ENCODE assay signal across 7 mouse cellular contexts in the genomic region with DNA sequence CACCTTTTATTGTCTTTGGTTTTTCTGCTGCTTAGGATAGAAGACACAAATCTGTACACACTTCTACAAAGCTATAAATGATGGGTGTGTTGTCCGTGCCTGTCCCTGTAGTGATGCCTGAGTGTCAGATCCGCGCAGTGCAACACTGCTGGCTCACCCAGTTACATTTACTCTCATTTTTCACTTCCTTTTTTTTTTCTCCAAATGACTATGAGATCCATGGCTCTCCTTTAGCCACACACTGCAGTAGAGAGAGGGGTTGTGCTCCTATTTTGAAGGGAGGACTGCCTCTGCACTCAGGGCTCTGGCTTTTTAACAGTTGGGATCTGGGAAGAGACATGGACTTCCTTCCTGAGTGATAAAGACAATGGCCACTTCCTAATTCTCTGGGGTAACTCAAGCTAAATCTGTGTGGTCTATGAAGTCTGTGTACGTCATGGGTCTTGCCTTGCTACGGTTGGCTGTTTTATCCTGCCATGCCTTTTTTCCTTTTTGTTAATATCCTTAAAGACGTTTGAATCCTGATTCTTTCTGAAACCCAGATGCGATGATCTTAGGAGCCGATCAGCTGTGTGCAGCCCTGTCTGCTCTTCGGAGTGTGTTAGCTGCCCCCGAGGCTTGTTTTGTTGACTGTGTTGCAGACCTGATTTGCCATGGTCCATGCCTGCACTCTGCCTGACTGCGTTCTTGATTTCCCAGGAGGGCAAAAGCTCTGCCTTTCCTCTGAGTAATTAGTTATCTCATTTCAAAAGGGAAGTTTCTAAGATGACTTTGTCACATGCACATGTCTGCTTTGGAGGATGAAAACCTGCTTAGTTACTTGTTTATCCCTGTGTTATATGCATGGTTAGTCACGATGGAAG.
DNase-seq lines count a peak whose midpoint lies in the region; ATAC-seq lines count a peak whose summit lies in the region.

No protein-coding gene starts in this region.

- H3K4me3 ChIP-seq in limb, embryonic 12.5 days (replicated peaks) = no peak overlapping the region

- intact Hi-C loops in left cerebral cortex, postnatal 36 days (cut with DNase I) = no loop called here

- peak; percentile 46 to 51 for DNase-seq in spleen, postnatal 36 days (ENCODE audit: low spot score in 2 of 2)
- DNase-seq in spleen, postnatal 14 days (ENCODE audit: low spot score in 2 of 2) = no peak
- no peak for DNase-seq in adrenal gland, adult 18-20 months (ENCODE audit: low spot score in 2 of 2)
- no peak for DNase-seq in left cerebral cortex, postnatal 36 days (ENCODE audit: low spot score in 2 of 2)

- peak; percentile 88 for ATAC-seq in granulocyte monocyte progenitor cell, adult 5-6 weeks (replicated peaks; ENCODE audit: poor library complexity, severe bottlenecking)
- no peak for ATAC-seq in limb, embryonic 12.5 days (ENCODE audit: insufficient number of reproducible peaks, insufficient read depth, low FRiP score, low TSS enrichment, low read depth)
- ATAC-seq in inflammation-experienced regulatory T-cells, adult 6 months = no peak

- H3K9me3 ChIP-seq in limb, embryonic 12.5 days = no peaks in the 10 kb centered on the region

- no peaks in the 10 kb centered on the region for H3K27me3 ChIP-seq in limb, embryonic 12.5 days

- 69% methylated on average over 12 of the region's 12 CpGs for WGBS in limb, embryonic 12.5 days

- no peaks in the 10 kb centered on the region for H3K36me3 ChIP-seq in limb, embryonic 12.5 days

- H3K27ac ChIP-seq in limb, embryonic 12.5 days = peak overlapping the region; percentile 54; the same call in 1 of the 2 replicates

- peaks cover 54% of the 10 kb centered on the region for H3K4me1 ChIP-seq in limb, embryonic 12.5 days (replicated peaks)

- H3K4me2 ChIP-seq in limb, embryonic 12.5 days = no peak overlapping the region

- no peak overlapping the region for H3K9ac ChIP-seq in limb, embryonic 12.5 days (replicated peaks)

Comparison
In these comparisons a context has a peak if more than half of its experiments do, and no peak if none do; other contexts are left out.
1. DNase-seq: peak in spleen, postnatal 36 days (2 of 2); none in spleen, postnatal 14 days (0 of 2), adrenal gland, adult 18-20 months (0 of 2) and left cerebral cortex, postnatal 36 days (0 of 2).